Mouse (Mus musculus) thymus, postnatal 25 days (tissue): ENCODE measurements around the gene Nim1k.
"Not testable (repeated sequence)": the region's sequence is repeated elsewhere in the genome, so short reads cannot be mapped to it uniquely, and the experiment has no call there.

Source experiments
- DNase-seq: peaks from one replicate; pipeline ENCODE4 v3.0.0; 2022

Gene Nim1k

DNA sequence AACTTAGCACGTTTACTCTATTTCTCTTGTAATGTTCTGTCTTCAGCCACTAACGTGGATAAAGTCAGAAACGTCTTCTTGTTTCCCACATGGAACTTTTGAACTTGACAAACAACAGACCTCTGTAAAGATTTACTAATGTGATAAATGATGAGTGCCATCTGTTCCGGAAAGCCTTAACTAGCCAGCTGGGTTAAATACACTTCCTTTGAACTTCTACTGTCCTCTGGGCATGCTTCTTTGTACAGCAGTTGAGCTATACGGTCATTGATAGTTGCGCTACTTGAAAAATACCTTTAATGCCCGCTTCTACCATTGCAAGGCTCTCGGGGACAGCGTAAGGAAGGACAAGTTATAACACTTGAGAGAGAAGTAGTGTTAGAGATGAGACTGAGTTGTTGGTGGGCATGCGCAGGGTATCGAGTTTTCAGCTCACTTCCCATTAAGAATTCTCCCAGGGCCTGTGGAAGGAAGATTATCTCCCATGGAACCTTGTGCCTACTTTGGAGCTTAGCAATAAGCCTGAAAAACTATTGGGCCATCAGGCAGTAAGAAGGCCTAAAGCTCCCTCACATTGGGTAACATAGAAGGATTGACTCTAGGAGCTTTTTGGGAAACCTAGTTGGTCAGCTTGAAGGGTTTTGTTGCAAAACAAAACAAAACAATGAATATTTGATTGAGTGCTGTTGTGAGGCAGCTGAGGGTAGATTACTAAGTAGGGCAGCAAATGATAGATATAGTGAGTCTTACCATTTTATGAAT is 71.1 kb downstream of the Nim1k start:
- DNase-seq: no peak

DNA sequence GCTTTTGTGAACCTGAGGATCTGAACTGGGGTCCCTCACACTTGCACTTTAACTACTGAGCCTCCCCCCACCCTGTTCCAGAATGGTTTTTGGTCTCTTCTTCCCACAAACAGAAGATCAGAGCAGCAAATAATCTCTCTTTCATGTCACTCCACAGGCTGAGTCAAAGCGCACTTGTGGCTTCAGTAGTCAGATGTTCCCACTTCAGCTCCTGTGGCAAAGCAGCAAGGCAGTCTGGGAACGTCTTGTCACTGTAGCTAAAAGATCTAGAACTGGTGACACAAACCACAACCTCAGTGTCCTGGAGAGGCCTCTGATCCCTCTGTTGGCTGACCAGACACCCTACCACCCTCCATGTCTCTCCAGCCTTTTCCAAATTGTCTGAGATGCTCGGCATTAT is 74.5 kb downstream of the Nim1k start:
- DNase-seq: no peak

DNA sequence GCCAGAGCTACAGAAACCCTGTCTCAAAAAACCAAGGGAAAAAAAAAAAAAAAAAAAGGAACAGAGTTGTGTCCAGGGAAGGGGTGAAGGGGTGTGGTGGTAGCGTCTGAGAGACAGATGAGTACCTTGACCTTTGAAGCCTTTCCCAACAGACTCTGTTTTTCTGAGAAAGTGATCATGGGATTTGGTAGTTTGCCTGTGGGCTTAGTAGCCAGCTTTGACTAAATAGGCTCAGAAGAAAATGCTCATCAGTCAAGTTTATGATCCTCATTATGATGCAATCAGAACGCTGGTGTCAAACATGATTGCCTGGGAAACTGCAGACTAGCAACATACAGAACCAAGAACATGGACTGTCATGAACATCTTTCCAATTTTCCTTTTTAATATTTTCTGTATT is 76.0 kb downstream of the Nim1k start:
- DNase-seq: no peak

DNA sequence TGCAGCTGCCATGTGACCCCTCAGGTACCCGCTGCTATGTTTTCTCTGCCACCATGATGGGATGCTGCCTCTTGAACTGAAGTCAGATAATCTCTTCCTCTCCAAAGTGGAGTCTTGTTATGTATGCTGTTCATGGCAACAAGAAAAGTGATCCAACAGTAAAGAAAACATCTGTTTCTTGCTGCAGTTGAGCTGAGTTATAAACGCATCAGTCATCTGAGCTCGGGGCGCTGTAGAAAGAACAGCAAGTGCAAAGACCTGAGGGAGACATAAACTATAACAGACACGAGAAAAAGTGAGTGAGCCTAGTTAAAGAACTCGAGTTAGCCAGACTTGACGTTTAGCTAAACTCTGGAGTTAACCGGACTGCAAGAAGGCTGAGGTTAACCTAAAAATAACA is 76.9 kb downstream of the Nim1k start:
- DNase-seq: no peak

DNA sequence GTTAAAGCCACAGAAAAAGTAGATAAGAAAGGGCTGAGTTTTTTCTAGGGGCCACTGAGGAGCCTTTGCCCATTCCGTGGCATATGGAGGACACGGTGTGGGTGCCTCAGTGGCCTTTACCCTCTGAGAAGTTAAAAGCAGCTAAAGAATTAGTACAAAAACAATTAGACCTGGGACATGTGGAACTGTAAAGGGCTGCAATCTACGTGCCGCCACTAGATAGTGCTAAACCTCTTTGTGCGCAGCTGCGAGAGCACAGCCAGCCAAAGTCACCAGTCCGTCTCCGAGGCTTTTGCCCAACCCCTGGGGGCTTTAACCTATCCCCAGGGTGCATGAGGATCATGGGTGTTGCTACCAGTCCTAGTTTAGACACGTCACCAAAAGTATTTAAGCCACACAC is 94.3 kb downstream of the Nim1k start:
- DNase-seq: not testable (repeated sequence)
